Mouse (Mus musculus) erythroblast, embryonic 14.5 days (primary cell): ENCODE results near the gene Tbc1d8.

Source experiments
- GATA1 ChIP-seq: IDR thresholded peaks from 2 replicates; pipeline ENCODE4 v1.6.1; 2012; ENCODE audit warnings: low read length, inconsistent platforms, mixed read lengths
- TAL1 ChIP-seq: IDR thresholded peaks from 3 replicates; pipeline ENCODE4 v1.6.1; 2012; ENCODE audit warnings: low read length, inconsistent platforms, mixed read lengths

DNA sequence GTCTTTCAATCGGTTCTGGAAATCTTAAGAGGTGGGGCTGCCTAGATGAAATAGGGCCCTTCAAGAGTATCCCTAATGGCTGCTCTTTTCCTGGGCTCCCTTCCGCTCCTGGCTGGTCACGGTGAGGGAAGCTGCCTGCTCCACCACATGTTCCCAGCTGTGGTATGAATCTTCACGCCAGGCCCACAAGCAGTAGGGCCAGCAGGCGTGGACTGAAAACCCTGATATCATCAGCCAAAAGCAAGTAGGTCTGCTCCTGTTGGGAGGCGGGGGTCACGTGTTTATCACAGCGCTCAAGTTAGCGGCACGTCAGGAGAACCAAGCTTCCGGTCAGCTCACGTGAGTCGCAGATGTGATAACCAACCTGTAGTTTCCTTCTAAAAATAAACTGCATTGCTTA, 12.0 kb downstream of the Tbc1d8 start:
- TF ChIP-seq GATA1 (no peak), TAL1 (no peak)
